Mouse (Mus musculus) gastrocnemius, postnatal 10 days (tissue): ENCODE results near the gene Fam229b. TPM values are rescaled to one million over a fixed set of nuclear protein-coding genes. Genes with fewer than 3 reads are reported as not detected.

Experiments used
- DNase-seq: peaks from one replicate; pipeline ENCODE4 v3.0.0; 2021; ENCODE audit warnings: mixed read lengths
- long read RNA-seq, 2 experiments: library from polyadenylated mRNA; stranded (forward); transcript quantifications; one replicate each; pipeline ENCODE4 v2.0.0; 2021
- total RNA-seq, 2 experiments: library from RNA; stranded (reverse); gene quantifications; 2 replicates each; pipeline ENCODE4 v1.2.3; 2021

Gene Fam229b
- 1 to 10 TPM; 4.6 to 4.8 TPM for total RNA-seq
- long read RNA-seq, experiment 1, partial matches to known transcripts: 0 of 3 reads
- long read RNA-seq, experiment 1, other reads (novel, unspliced or antisense): 0 of 3 reads
- long read RNA-seq, experiment 2: 0 reads

- peak; percentile 79 for DNase-seq
Observed at GRCm38 (mm10) chr10:39133462-39134310, at the start of gene Fam229b, which contains the start of gene Tube1. Gene Fam229b, minus strand, starts transcription at chr10:39133914. Gene Tube1, plus strand, starts transcription at chr10:39133976.

GRCm38 (mm10) chr10:39176981-39177380, 43.3 kb upstream of the Fam229b start:
- DNase-seq: no peak

GRCm38 (mm10) chr10:39173077-39173476, 39.4 kb upstream of the Fam229b start:
- DNase-seq: peak; percentile 56

- DNase-seq: no peak
Observed at GRCm38 (mm10) chr10:39172540-39172931, 38.8 kb upstream of the Fam229b start.

GRCm38 (mm10) chr10:39171603-39172539, 38.2 kb upstream of the Fam229b start:
- peak; percentile 80 for DNase-seq

- peak; percentile 88 for DNase-seq
Observed at GRCm38 (mm10) chr10:39171134-39171533, 37.4 kb upstream of the Fam229b start.

GRCm38 (mm10) chr10:39170706-39171105, 37.0 kb upstream of the Fam229b start:
- DNase-seq: no peak

- peak; percentile 78 for DNase-seq
Observed at GRCm38 (mm10) chr10:39170181-39170580, 36.5 kb upstream of the Fam229b start.

GRCm38 (mm10) chr10:39169642-39170041, 35.9 kb upstream of the Fam229b start:
- no peak for DNase-seq

- DNase-seq: no peak
Observed at GRCm38 (mm10) chr10:39167611-39168010, 33.9 kb upstream of the Fam229b start.

- DNase-seq: peak; percentile 42
Observed at GRCm38 (mm10) chr10:39165632-39166115, 32.0 kb upstream of the Fam229b start.

- DNase-seq: no peak
Observed at GRCm38 (mm10) chr10:39163694-39164093, 30.0 kb upstream of the Fam229b start, which contains the start of gene Ccn6. Gene Ccn6, minus strand, starts transcription at chr10:39163794.

- peak; percentile 36 for DNase-seq
Observed at GRCm38 (mm10) chr10:39162666-39163484, 29.2 kb upstream of the Fam229b start.

GRCm38 (mm10) chr10:39161406-39161805, 27.7 kb upstream of the Fam229b start:
- no peak for DNase-seq

- DNase-seq: no peak
Observed at GRCm38 (mm10) chr10:39158306-39158705, 24.6 kb upstream of the Fam229b start.

- DNase-seq: no peak
Observed at GRCm38 (mm10) chr10:39157321-39157720, 23.6 kb upstream of the Fam229b start.

GRCm38 (mm10) chr10:39156719-39157118, 23.0 kb upstream of the Fam229b start:
- DNase-seq: no peak

GRCm38 (mm10) chr10:39142216-39142615, 8.5 kb upstream of the Fam229b start:
- DNase-seq: no peak

GRCm38 (mm10) chr10:39141401-39141800, 7.7 kb upstream of the Fam229b start:
- DNase-seq: no peak

- no peak for DNase-seq
Observed at GRCm38 (mm10) chr10:39140843-39141242, 7.1 kb upstream of the Fam229b start.

GRCm38 (mm10) chr10:39138761-39139160, 5.0 kb upstream of the Fam229b start:
- DNase-seq: no peak
